Mouse (Mus musculus) lung, postnatal 4 days (tissue): ENCODE measurements around the gene Stam.

Experiments used
- DNase-seq, 2 experiments: peaks; one replicate each; pipeline ENCODE4 v3.0.0; 2021

Stam gene

GRCm38 (mm10) chr2:14127629-14128028, 53.7 kb downstream of the Stam start:
- no peak for DNase-seq

GRCm38 (mm10) chr2:14130641-14131339, 56.9 kb downstream of the Stam start:
- DNase-seq: no peak

- DNase-seq: no peak
Measured at GRCm38 (mm10) chr2:14132468-14133326, 58.8 kb downstream of the Stam start.

- DNase-seq: peak in 1 of 2 experiments; percentile 51
Measured at GRCm38 (mm10) chr2:14136906-14137305, 63.0 kb downstream of the Stam start.

- DNase-seq: no peak
Measured at GRCm38 (mm10) chr2:14139590-14139989, 65.7 kb downstream of the Stam start.

- DNase-seq: no peak
Measured at GRCm38 (mm10) chr2:14140044-14140443, 66.1 kb downstream of the Stam start.

GRCm38 (mm10) chr2:14145311-14145710, 71.4 kb downstream of the Stam start:
- no peak for DNase-seq

GRCm38 (mm10) chr2:14146913-14147312, 73.0 kb downstream of the Stam start:
- no peak for DNase-seq

GRCm38 (mm10) chr2:14150829-14151228, 76.9 kb downstream of the Stam start:
- DNase-seq: no peak

- no peak for DNase-seq
Measured at GRCm38 (mm10) chr2:14151854-14152253, 78.0 kb downstream of the Stam start.

GRCm38 (mm10) chr2:14159047-14159446, 85.1 kb downstream of the Stam start:
- no peak for DNase-seq

- no peak for DNase-seq
Measured at GRCm38 (mm10) chr2:14159756-14160155, 85.9 kb downstream of the Stam start.

- DNase-seq: no peak
Measured at GRCm38 (mm10) chr2:14164459-14165030, 90.6 kb downstream of the Stam start.

- DNase-seq: no peak
Measured at GRCm38 (mm10) chr2:14165066-14165465, 91.2 kb downstream of the Stam start.

- DNase-seq: no peak
Measured at GRCm38 (mm10) chr2:14165618-14166344, 91.9 kb downstream of the Stam start.

- DNase-seq: no peak
Measured at GRCm38 (mm10) chr2:14167721-14168120, 93.8 kb downstream of the Stam start.

- no peak for DNase-seq
Measured at GRCm38 (mm10) chr2:14174334-14174733, 100.4 kb downstream of the Stam start, which contains the start of gene Tmem236. Gene Tmem236 (plus strand): TSS chr2:14174523.

GRCm38 (mm10) chr2:14176460-14177193, 102.7 kb downstream of the Stam start:
- DNase-seq: no peak

GRCm38 (mm10) chr2:14184375-14184774, 110.5 kb downstream of the Stam start:
- no peak for DNase-seq

GRCm38 (mm10) chr2:14190684-14191083, 116.8 kb downstream of the Stam start:
- DNase-seq: no peak

GRCm38 (mm10) chr2:14191601-14192000, 117.7 kb downstream of the Stam start:
- DNase-seq: no peak

- DNase-seq: peak in 1 of 2 experiments; percentile 14
Measured at GRCm38 (mm10) chr2:14192046-14192445, 118.1 kb downstream of the Stam start.
